Mouse (Mus musculus): ENCODE measurements around the gene Cd302. TPM values are rescaled to one million over a fixed set of nuclear protein-coding genes. Genes with fewer than 3 reads are reported as not detected.

Gene Cd302
- polyA plus RNA-seq, 1 experiment from 2014 or later = 17.2 TPM

- H3K27ac ChIP-seq (replicated peaks) = no peak overlapping the region
- no peaks in the 10 kb centered on the region for H3K27me3 ChIP-seq (ENCODE audit: low read depth, poor library complexity, severe bottlenecking)
- peaks cover 16% of the 10 kb centered on the region for H3K36me3 ChIP-seq
- no peaks in the 10 kb centered on the region for H3K9me3 ChIP-seq (replicated peaks)
- WGBS = 84% methylated on average over 6 of the region's 6 CpGs
- H3K4me3 ChIP-seq = no peak overlapping the region
- H3K4me1 ChIP-seq = peaks cover 13% of the 10 kb centered on the region
- no peak for DNase-seq (ENCODE audit: low spot score)
These were observed 78.5 kb downstream of the Cd302 start for GRCm38 (mm10) chr2:60205795-60206194.

GRCm38 (mm10) chr2:60204162-60204561 is 80.1 kb downstream of the Cd302 start:
- Histone ChIP-seq H3K9me3 (replicated peaks) (no peaks in the 10 kb centered on the region), H3K27me3 (ENCODE audit: low read depth, poor library complexity, severe bottlenecking) (no peaks in the 10 kb centered on the region), H3K27ac (replicated peaks) (no peak overlapping the region), H3K4me1 (peaks cover 10% of the 10 kb centered on the region), H3K36me3 (peaks cover 16% of the 10 kb centered on the region), H3K4me3 (no peak overlapping the region)
- WGBS = 86% methylated on average over 6 of the region's 6 CpGs
- no peak for DNase-seq (ENCODE audit: low spot score)

DNA sequence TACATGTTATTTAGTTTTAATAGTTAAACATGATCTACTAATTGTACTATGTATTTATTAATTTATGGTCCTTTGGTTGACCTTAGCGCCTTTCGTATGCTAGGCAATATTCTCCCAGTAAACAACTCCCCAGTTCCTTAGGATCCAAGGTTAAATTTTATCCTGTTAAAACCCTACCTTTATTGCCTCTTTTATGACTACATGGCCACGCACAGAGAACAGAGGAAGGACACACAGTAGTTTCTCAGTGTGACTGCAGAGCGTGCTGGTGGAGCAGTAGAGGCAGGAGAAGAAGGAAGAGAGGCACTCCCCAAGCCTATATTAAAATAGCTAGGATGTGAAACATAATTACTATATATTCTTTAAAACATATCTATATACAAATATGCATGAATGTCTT is 80.6 kb downstream of the Cd302 start:
- no peak for DNase-seq (ENCODE audit: low spot score)
- 94% methylated on average over 4 of the region's 4 CpGs for WGBS
- H3K4me1 ChIP-seq = peaks cover 8% of the 10 kb centered on the region
- no peak overlapping the region for H3K4me3 ChIP-seq
- no peak overlapping the region for H3K27ac ChIP-seq (replicated peaks)
- H3K9me3 ChIP-seq (replicated peaks) = no peaks in the 10 kb centered on the region
- H3K27me3 ChIP-seq (ENCODE audit: low read depth, poor library complexity, severe bottlenecking) = no peaks in the 10 kb centered on the region
- peaks cover 16% of the 10 kb centered on the region for H3K36me3 ChIP-seq

GRCm38 (mm10) chr2:60202900-60203530 is 81.3 kb downstream of the Cd302 start:
- Histone ChIP-seq H3K36me3 (peaks cover 16% of the 10 kb centered on the region), H3K27me3 (ENCODE audit: low read depth, poor library complexity, severe bottlenecking) (no peaks in the 10 kb centered on the region), H3K9me3 (replicated peaks) (no peaks in the 10 kb centered on the region), H3K4me1 (peaks cover 4% of the 10 kb centered on the region), H3K4me3 (no peak overlapping the region), H3K27ac (replicated peaks) (no peak overlapping the region)
- 88% methylated on average over 8 of the region's 8 CpGs for WGBS
- DNase-seq (ENCODE audit: low spot score) = no peak

Other genes with a start within 250 kb of the Cd302 start
- 59.7 and 75.4 TPM in 2 replicates for gene Baz2b, start 74.6 kb downstream of the Cd302 start, polyA plus RNA-seq (2016; fragmentation: Nextera tagmentation; extraction: Ambion mirVana)
- 67.4 and 77.0 TPM in 2 replicates for gene March7, start 74.6 kb downstream of the Cd302 start, polyA plus RNA-seq (2016; fragmentation: Nextera tagmentation; extraction: Ambion mirVana)
- gene Ly75, start 98.8 kb upstream of the Cd302 start, polyA plus RNA-seq (2016; fragmentation: Nextera tagmentation; extraction: Ambion mirVana) = 3.2 and 3.6 TPM in 2 replicates